Mouse (Mus musculus): ENCODE results near the gene Snrpa1. TPM values are rescaled to one million over a fixed set of nuclear protein-coding genes. Genes with fewer than 3 reads are reported as not detected.

Gene Snrpa1
- polyA plus RNA-seq, 1 experiment, result 168 TPM

GRCm38 (mm10) chr7:66098803-66099202 is 40.0 kb downstream of the Snrpa1 start:
- no peak for TF ChIP-seq FLI1 (IDR thresholded peaks at IDR 0.05; ENCODE audit: low read length)
- no peak for TF ChIP-seq GATA1 (IDR thresholded peaks at IDR 0.05; ENCODE audit: borderline replicate concordance, low read length)
- H3K36me3 ChIP-seq (replicated peaks; ENCODE audit: low read length), result no peaks in the 10 kb centered on the region
- peak overlapping the region; percentile 26 for H3K4me3 ChIP-seq (replicated peaks)
- H3K4me1 ChIP-seq, result peaks cover 33% of the 10 kb centered on the region
- H3K9me3 ChIP-seq, result no peaks in the 10 kb centered on the region
- H3K27me3 ChIP-seq (replicated peaks), result peaks cover 24% of the 10 kb centered on the region

GRCm38 (mm10) chr7:66101866-66102265 is 43.1 kb downstream of the Snrpa1 start:
- Histone ChIP-seq H3K9me3 (no peaks in the 10 kb centered on the region), H3K27me3 (replicated peaks) (peaks cover 19% of the 10 kb centered on the region), H3K4me1 (peaks cover 44% of the 10 kb centered on the region), H3K36me3 (replicated peaks; ENCODE audit: low read length) (no peaks in the 10 kb centered on the region), H3K4me3 (replicated peaks) (no peak overlapping the region)
- no peak for TF ChIP-seq FLI1 (IDR thresholded peaks at IDR 0.05; ENCODE audit: low read length)
- TF ChIP-seq GATA1 (IDR thresholded peaks at IDR 0.05; ENCODE audit: borderline replicate concordance, low read length), result no peak

- Histone ChIP-seq H3K9me3 (no peaks in the 10 kb centered on the region), H3K4me1 (peaks cover 55% of the 10 kb centered on the region), H3K4me3 (replicated peaks) (no peak overlapping the region), H3K27me3 (replicated peaks) (peaks cover 15% of the 10 kb centered on the region), H3K36me3 (replicated peaks; ENCODE audit: low read length) (no peaks in the 10 kb centered on the region)
- TF ChIP-seq GATA1 (IDR thresholded peaks at IDR 0.05; ENCODE audit: borderline replicate concordance, low read length), result no peak
- no peak for TF ChIP-seq FLI1 (IDR thresholded peaks at IDR 0.05; ENCODE audit: low read length)
Observed at GRCm38 (mm10) chr7:66104531-66104930, 45.7 kb downstream of the Snrpa1 start.

GRCm38 (mm10) chr7:66105771-66106170 is 47.0 kb downstream of the Snrpa1 start:
- TF ChIP-seq GATA1 (IDR thresholded peaks at IDR 0.05; ENCODE audit: borderline replicate concordance, low read length), result no peak
- no peak for TF ChIP-seq FLI1 (IDR thresholded peaks at IDR 0.05; ENCODE audit: low read length)

GRCm38 (mm10) chr7:66106581-66107056 is 47.8 kb downstream of the Snrpa1 start:
- no peak for TF ChIP-seq GATA1 (IDR thresholded peaks at IDR 0.05; ENCODE audit: borderline replicate concordance, low read length)
- TF ChIP-seq FLI1 (IDR thresholded peaks at IDR 0.05; ENCODE audit: low read length), result no peak
- H3K4me1 ChIP-seq, result peaks cover 56% of the 10 kb centered on the region
- H3K4me3 ChIP-seq (replicated peaks), result no peak overlapping the region
- H3K36me3 ChIP-seq (replicated peaks; ENCODE audit: low read length), result no peaks in the 10 kb centered on the region
- no peaks in the 10 kb centered on the region for H3K27me3 ChIP-seq (replicated peaks)
- H3K9me3 ChIP-seq, result no peaks in the 10 kb centered on the region

More at GRCm38 (mm10) chr7:66105771-66106170, 47.0 kb downstream of the Snrpa1 start:
- Histone ChIP-seq H3K4me1 (peaks cover 57% of the 10 kb centered on the region), H3K4me3 (replicated peaks) (no peak overlapping the region), H3K9me3 (no peaks in the 10 kb centered on the region), H3K27me3 (replicated peaks) (peaks cover 5% of the 10 kb centered on the region), H3K36me3 (replicated peaks; ENCODE audit: low read length) (no peaks in the 10 kb centered on the region)

- TF ChIP-seq GATA1 (IDR thresholded peaks at IDR 0.05; ENCODE audit: borderline replicate concordance, low read length), result no peak
- TF ChIP-seq FLI1 (IDR thresholded peaks at IDR 0.05; ENCODE audit: low read length), result no peak
- Histone ChIP-seq H3K4me1 (peaks cover 60% of the 10 kb centered on the region), H3K27me3 (replicated peaks) (no peaks in the 10 kb centered on the region), H3K9me3 (no peaks in the 10 kb centered on the region), H3K36me3 (replicated peaks; ENCODE audit: low read length) (peaks cover 5% of the 10 kb centered on the region), H3K4me3 (replicated peaks) (no peak overlapping the region)
Observed at GRCm38 (mm10) chr7:66107206-66107605, 48.4 kb downstream of the Snrpa1 start.

- Histone ChIP-seq H3K4me1 (peaks cover 68% of the 10 kb centered on the region), H3K36me3 (replicated peaks; ENCODE audit: low read length) (peaks cover 10% of the 10 kb centered on the region), H3K4me3 (replicated peaks) (peak overlapping the region; percentile 48), H3K27me3 (replicated peaks) (no peaks in the 10 kb centered on the region), H3K9me3 (no peaks in the 10 kb centered on the region)
- TF ChIP-seq GATA1 (IDR thresholded peaks at IDR 0.05; ENCODE audit: borderline replicate concordance, low read length), result no peak
- no peak for TF ChIP-seq FLI1 (IDR thresholded peaks at IDR 0.05; ENCODE audit: low read length)
Observed at GRCm38 (mm10) chr7:66107930-66108329, 49.1 kb downstream of the Snrpa1 start.

- no peaks in the 10 kb centered on the region for H3K27me3 ChIP-seq (replicated peaks)
- peaks cover 78% of the 10 kb centered on the region for H3K4me1 ChIP-seq
- H3K36me3 ChIP-seq (replicated peaks; ENCODE audit: low read length), result peaks cover 19% of the 10 kb centered on the region
- TF ChIP-seq FLI1 (IDR thresholded peaks at IDR 0.05; ENCODE audit: low read length), result no peak
- no peak for TF ChIP-seq GATA1 (IDR thresholded peaks at IDR 0.05; ENCODE audit: borderline replicate concordance, low read length)
- peak within 1 kb of the TSS; percentile 92 for H3K4me3 ChIP-seq (replicated peaks)
- no peaks in the 10 kb centered on the region for H3K9me3 ChIP-seq
Observed at GRCm38 (mm10) chr7:66108961-66109854, 50.4 kb downstream of the Snrpa1 start, which contains the start of gene Chsy1. Gene Chsy1 (plus strand): TSS chr7:66109515.

GRCm38 (mm10) chr7:66109855-66110635 is 51.2 kb downstream of the Snrpa1 start:
- H3K36me3 ChIP-seq (replicated peaks; ENCODE audit: low read length), result peaks cover 28% of the 10 kb centered on the region
- TF ChIP-seq GATA1 (IDR thresholded peaks at IDR 0.05; ENCODE audit: borderline replicate concordance, low read length), result no peak

More at GRCm38 (mm10) chr7:66109855-66110635, 51.2 kb downstream of the Snrpa1 start:
- Histone ChIP-seq H3K27me3 (replicated peaks) (no peaks in the 10 kb centered on the region), H3K4me1 (peaks cover 78% of the 10 kb centered on the region), H3K9me3 (no peaks in the 10 kb centered on the region), H3K4me3 (replicated peaks) (peak overlapping the region; percentile 92)
